In the genomic region with DNA sequence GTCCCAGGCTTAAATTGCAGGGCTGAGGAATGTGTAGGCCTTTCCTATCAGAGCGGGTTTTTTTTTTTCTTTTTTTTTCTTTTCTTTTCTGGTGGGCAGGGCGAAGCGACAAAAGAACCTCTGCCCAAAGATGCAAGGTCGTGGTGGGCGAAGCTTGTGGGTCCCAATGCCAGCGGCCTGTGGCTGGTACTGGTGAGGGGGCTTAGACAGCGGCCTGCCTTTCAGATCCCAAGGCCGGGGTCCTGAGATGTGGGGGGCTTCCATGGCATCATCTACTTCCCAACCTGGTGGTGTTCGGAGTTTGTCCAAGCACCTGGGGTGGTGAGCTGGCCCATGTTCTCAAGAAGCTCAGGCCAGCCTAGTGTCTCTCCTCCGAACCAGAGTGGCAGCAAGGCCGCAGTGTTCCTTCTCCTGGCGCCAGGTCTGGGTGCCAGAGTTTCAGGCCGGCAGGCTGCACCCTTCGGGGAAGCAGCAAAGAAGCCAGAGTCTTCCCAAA, we compare ENCODE assay signal across 9 mouse cellular contexts. TPM values are rescaled to one million over a fixed set of nuclear protein-coding genes. Genes with fewer than 3 reads are reported as not detected.
DNase-seq lines count a peak whose midpoint lies in the region; ATAC-seq and TF ChIP-seq lines count a peak whose summit lies in the region.
"Had no signal": no experiment of that assay in that cellular context is flagged by ENCODE, and none has a peak within 500 bp of the region (broad histone marks: within the 10 kb centered on the region; RNA-seq: fewer than 3 reads in every experiment).

No protein-coding gene starts in this region.

- TF ChIP-seq CTCF in heart, postnatal 0 days (IDR thresholded peaks at IDR 0.05; ENCODE audit: low read depth) = no peak
- no peak for TF ChIP-seq CTCF in testis, adult 2 months (IDR thresholded peaks at IDR 0.05; ENCODE audit: control insufficient read depth, insufficient read depth, insufficient replicate concordance, low read depth, low read length)

- intact Hi-C loops in heart, postnatal 25 days (cut with DNase I) = loop anchor here (5.0 to 10.0 kb wide), 5 partner anchors 80 to 1543 kb away; no protein-coding TSS in a partner anchor

- no peaks in the 10 kb centered on the region for H3K9me3 ChIP-seq in heart, postnatal 0 days (replicated peaks; ENCODE audit: control insufficient read depth, low read length)
- no peaks in the 10 kb centered on the region for H3K9me3 ChIP-seq in limb, embryonic 15.5 days

- no peak overlapping the region for H3K9ac ChIP-seq in heart, postnatal 0 days (replicated peaks; ENCODE audit: low read depth, low read length)
- H3K9ac ChIP-seq in limb, embryonic 15.5 days = peak overlapping the region; percentile 46

- no peak for ATAC-seq in heart, postnatal 0 days (ENCODE audit: insufficient read depth, low read depth)
- no peak for ATAC-seq in limb, embryonic 15.5 days (ENCODE audit: insufficient number of reproducible peaks, low FRiP score, low TSS enrichment, low read depth)

- H3K27me3 ChIP-seq in heart, postnatal 0 days (ENCODE audit: control insufficient read depth, insufficient read depth, low read length) = peaks cover 50% of the 10 kb centered on the region
- H3K27me3 ChIP-seq in limb, embryonic 15.5 days = peaks cover 5% of the 10 kb centered on the region; the same call in 1 of the 2 replicates
- peaks cover 3% of the 10 kb centered on the region for H3K27me3 ChIP-seq in testis, adult 2 months (ENCODE audit: control insufficient read depth, insufficient read depth, low read length)

- DNase-seq in heart, adult 11 months = peak; percentile 92
- DNase-seq in heart, postnatal 25 days (ENCODE audit: low spot score) = no peak
- DNase-seq in embryo, embryonic 11 days = peak; percentile 62
- DNase-seq in heart, postnatal 0 days (ENCODE audit: low spot score) = no peak
- DNase-seq in layer of hippocampus, adult 11-12 months (ENCODE audit: low spot score) = no peak
- no peak for DNase-seq in frontal cortex, postnatal 10 days (ENCODE audit: low spot score in 2 of 2)

- no peak for TF ChIP-seq EP300 in heart, postnatal 0 days (IDR thresholded peaks at IDR 0.05; ENCODE audit: low read depth)

- 0 out of 2 replicates have a peak overlapping the region, but pooled peaks have one; percentile 5 for H3K27ac ChIP-seq in heart, postnatal 0 days (ENCODE audit: low read depth)
- peak overlapping the region; percentile 78 for H3K27ac ChIP-seq in limb, embryonic 15.5 days
- H3K27ac ChIP-seq in testis, adult 2 months (ENCODE audit: control insufficient read depth, insufficient read depth, low read depth, low read length) = peak overlapping the region; percentile 65

- 42% methylated on average over 14 of the region's 14 CpGs for WGBS in heart, postnatal 0 days
- 33% methylated on average over 14 of the region's 14 CpGs for WGBS in limb, embryonic 15.5 days

- no peak for TF ChIP-seq POLR2A in testis, adult 2 months (IDR thresholded peaks at IDR 0.05; ENCODE audit: control insufficient read depth, low read depth, low read length)

- peak overlapping the region; percentile 57 for H3K4me2 ChIP-seq in heart, postnatal 0 days (ENCODE audit: low read depth, low read length)
- H3K4me2 ChIP-seq in limb, embryonic 15.5 days = peak overlapping the region; percentile 59

- peaks cover 7% of the 10 kb centered on the region; the same call in 1 of the 2 replicates for H3K4me1 ChIP-seq in heart, postnatal 0 days (ENCODE audit: control insufficient read depth, insufficient read depth)
- H3K4me1 ChIP-seq in limb, embryonic 15.5 days = peaks cover 32% of the 10 kb centered on the region
- peaks cover 28% of the 10 kb centered on the region for H3K4me1 ChIP-seq in testis, adult 2 months (ENCODE audit: control insufficient read depth, insufficient read depth, low read length)

- peak overlapping the region; percentile 44 for H3K4me3 ChIP-seq in heart, postnatal 0 days (ENCODE audit: low read depth, low read length)
- H3K4me3 ChIP-seq in limb, embryonic 15.5 days = peak overlapping the region; percentile 39
- no peak overlapping the region for H3K4me3 ChIP-seq in testis, adult 2 months (ENCODE audit: control insufficient read depth, low read depth, low read length)
- H3K4me3 ChIP-seq: erythroblast, embryonic 14.5 days had no signal

- H3K36me3 ChIP-seq in heart, postnatal 0 days (replicated peaks; ENCODE audit: control insufficient read depth, insufficient read depth, low read length) = no peaks in the 10 kb centered on the region
- H3K36me3 ChIP-seq in limb, embryonic 15.5 days = 0 out of 2 replicates have a peak, but pooled peaks cover 4% of the 10 kb centered on the region
- H3K36me3 ChIP-seq in testis, adult 2 months (ENCODE audit: control insufficient read depth, insufficient read depth, low read length) = no peaks in the 10 kb centered on the region

RNA-seq across cellular contexts. Expression of a gene that starts 7.3 kb away (rescaled TPM):
- total RNA-seq in heart, postnatal 25 days (2021) = 1 to 10 TPM; 1.5 to 2.1 TPM
- 1.8 and 3.5 TPM in 2 replicates for total RNA-seq in heart, postnatal 0 days (2014; rRNA removed; ENCODE audit: low replicate concordance)
- 0.61 and 0.84 TPM in 2 replicates for polyA plus RNA-seq in heart, postnatal 0 days (2015; fragmentation: Nextera tagmentation; extraction: Ambion mirVana)
- 16.1 and 21.6 TPM in 2 replicates for polyA plus RNA-seq in limb, embryonic 15.5 days (2015; fragmentation: Nextera tagmentation; extraction: Ambion mirVana)
- 0.43 and 1.4 TPM in 2 replicates for polyA plus RNA-seq in testis, adult 2 months (2012; rRNA removed)

RNA-seq across cellular contexts. Expression of a gene that starts 37.4 kb away (rescaled TPM):
- 1 to 10 TPM in 1 of 2 experiments, under 1 TPM in 1; 0.83 to 1.8 TPM for total RNA-seq in heart, postnatal 25 days (2021)
- 0.38 TPM in 1 of 2 replicates, not detected in the other for total RNA-seq in heart, postnatal 0 days (2014; rRNA removed; ENCODE audit: low replicate concordance)
- 0.54 and 0.82 TPM in 2 replicates for polyA plus RNA-seq in heart, postnatal 0 days (2015; fragmentation: Nextera tagmentation; extraction: Ambion mirVana)
- 0.17 and 0.26 TPM in 2 replicates for polyA plus RNA-seq in limb, embryonic 15.5 days (2015; fragmentation: Nextera tagmentation; extraction: Ambion mirVana)
- polyA plus RNA-seq in testis, adult 2 months (2012; rRNA removed) = 1.6 and 2.1 TPM in 2 replicates
- polyA plus RNA-seq: erythroblast, embryonic 14.5 days had no signal

Comparison
In these comparisons a context has a peak if more than half of its experiments do, and no peak if none do; other contexts are left out.
1. DNase-seq: peak in heart, adult 11 months (single experiment) and embryo, embryonic 11 days (single experiment); none in heart, postnatal 25 days (single experiment), heart, postnatal 0 days (single experiment), layer of hippocampus, adult 11-12 months (single experiment) and frontal cortex, postnatal 10 days (0 of 2).
2. H3K27ac ChIP-seq: peak in every context shown above with its lines; median percentile 78 in limb, embryonic 15.5 days; 65 in testis, adult 2 months; 5 in heart, postnatal 0 days.